Mouse (Mus musculus) brain, embryonic 14.5 days (tissue): Measurements from ENCODE around the gene Podxl2. TPM values are rescaled to one million over a fixed set of nuclear protein-coding genes. Genes with fewer than 3 reads are reported as not detected.
A peak's percentile ranks its signal among the peaks of the same experiment; 100 is the strongest.

Experiments used
- DNase-seq: peaks from one replicate; pipeline ENCODE4 v3.0.0-alpha.2; 2011; ENCODE audit warnings: low read depth
- CTCF ChIP-seq: fragments of 200-500 bp; IDR thresholded peaks from 2 replicates; pipeline ENCODE4 v1.5.1; 2012; ENCODE audit warnings: inconsistent platforms, mild to moderate bottlenecking, moderate library complexity, borderline replicate concordance; ENCODE audit not compliant: insufficient read depth, insufficient read length; ENCODE audit errors: extremely low read depth
- POLR2A ChIP-seq: fragments of 200-500 bp; IDR thresholded peaks from 2 replicates; pipeline ENCODE4 v1.6.1; 2012; ENCODE audit warnings: mild to moderate bottlenecking, inconsistent platforms, borderline replicate concordance; ENCODE audit not compliant: poor library complexity, insufficient read depth, insufficient read length, severe bottlenecking; ENCODE audit errors: extremely low read depth
- polyA plus RNA-seq: library from polyadenylated mRNA; depleted of rRNA; stranded (reverse); fragments of >200 nt; gene quantifications from 2 replicates; pipeline ENCODE4 v1.2.3, GENCODE M21; 2012; rRNA removed

The Podxl2 gene
- 1,097 and 1,604 TPM in 2 replicates for polyA plus RNA-seq

DNA sequence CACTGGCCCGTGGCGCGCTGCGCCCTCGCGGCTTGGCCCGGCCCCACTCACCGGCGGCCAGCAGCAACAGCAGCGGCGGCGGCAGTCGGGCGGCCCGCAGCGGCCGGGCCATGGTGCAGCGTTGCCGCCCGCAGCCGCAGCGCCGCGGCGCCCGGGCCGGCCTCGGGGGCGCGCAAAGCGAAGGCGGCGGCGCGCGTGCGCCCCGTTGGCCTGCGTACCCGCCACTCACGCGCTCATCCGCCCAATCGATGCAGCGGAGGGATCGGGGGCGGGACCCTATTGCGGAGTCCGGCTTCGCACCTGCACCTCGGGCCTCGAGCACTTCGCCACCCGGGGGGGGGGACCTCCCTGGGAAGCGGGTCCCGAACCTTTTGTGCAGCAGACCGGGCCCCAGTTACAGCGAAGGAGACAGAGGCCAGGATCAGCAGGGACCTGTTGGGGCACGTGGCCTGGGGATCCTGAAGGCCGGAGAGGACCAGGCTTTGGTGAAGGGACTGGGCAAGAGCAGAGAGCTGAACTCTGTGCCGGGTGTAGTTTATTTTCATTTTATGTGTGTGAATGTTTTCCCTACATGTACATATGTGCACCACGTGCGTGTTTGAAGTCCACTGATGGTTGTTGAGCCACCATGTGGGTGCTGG is at the start of gene Podxl2:
TSS of gene Podxl2 (minus strand) at position 177 of the 641 bp plus-strand sequence.
- DNase-seq = peak; percentile 93
- TF ChIP-seq POLR2A = peak; percentile 78
- no peak for TF ChIP-seq CTCF

GRCm38 (mm10) chr6:88918802-88919201 is 44.0 kb upstream of the Podxl2 start:
- DNase-seq = no peak
- no peak for TF ChIP-seq POLR2A
- TF ChIP-seq CTCF = no peak

- peak; percentile 59 for DNase-seq
- TF ChIP-seq POLR2A = no peak
- peak; percentile 68; the same call in 1 of the 2 replicates for TF ChIP-seq CTCF
Observed at GRCm38 (mm10) chr6:88916153-88916552, 41.3 kb upstream of the Podxl2 start.

DNA sequence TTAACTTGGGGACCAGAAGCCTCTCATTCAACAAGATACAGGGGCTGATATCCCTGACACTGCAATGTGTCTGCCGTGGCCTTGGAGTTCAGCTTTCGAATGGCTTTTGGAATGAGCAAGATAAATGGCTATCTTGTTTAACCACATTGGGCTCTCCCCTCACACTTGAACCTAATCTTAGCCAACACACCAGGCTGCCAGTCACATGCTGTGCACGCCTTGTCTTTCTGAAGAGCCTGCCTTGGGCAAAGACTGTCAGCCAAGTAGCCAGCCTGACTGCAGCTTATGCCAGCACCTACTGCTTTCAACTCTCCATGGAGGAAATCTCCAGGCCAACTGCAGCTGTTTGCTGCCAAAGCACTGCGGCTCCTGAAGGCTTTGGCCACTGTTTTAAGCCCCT is 40.7 kb upstream of the Podxl2 start:
- peak; percentile 52 for DNase-seq

GRCm38 (mm10) chr6:88914799-88915198 is 40.0 kb upstream of the Podxl2 start:
- no peak for DNase-seq
- no peak for TF ChIP-seq CTCF
- TF ChIP-seq POLR2A = no peak

More for the DNA sequence above, 40.7 kb upstream of the Podxl2 start:
- TF ChIP-seq CTCF = no peak
- no peak for TF ChIP-seq POLR2A

DNA sequence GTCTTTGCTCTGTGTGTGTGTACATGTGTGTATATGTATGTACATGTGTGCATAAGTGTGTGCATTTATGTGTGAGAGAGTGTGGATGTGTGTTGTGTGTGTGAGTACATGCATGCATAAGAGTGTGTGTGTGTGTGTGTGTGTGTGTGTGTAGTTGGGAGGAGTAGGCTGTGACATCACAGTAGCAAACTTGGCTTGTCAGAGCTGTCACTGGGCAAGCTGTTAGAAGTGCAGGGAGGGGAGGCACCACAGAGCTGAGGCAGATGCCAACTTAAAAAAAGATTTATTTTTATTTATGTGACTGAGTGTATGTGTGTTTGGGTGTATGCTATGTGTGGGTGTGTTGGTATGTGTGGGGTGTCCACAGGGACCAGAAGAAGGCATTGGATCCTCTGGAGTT is 38.6 kb upstream of the Podxl2 start:
- DNase-seq = no peak
- no peak for TF ChIP-seq CTCF
- no peak for TF ChIP-seq POLR2A

DNA sequence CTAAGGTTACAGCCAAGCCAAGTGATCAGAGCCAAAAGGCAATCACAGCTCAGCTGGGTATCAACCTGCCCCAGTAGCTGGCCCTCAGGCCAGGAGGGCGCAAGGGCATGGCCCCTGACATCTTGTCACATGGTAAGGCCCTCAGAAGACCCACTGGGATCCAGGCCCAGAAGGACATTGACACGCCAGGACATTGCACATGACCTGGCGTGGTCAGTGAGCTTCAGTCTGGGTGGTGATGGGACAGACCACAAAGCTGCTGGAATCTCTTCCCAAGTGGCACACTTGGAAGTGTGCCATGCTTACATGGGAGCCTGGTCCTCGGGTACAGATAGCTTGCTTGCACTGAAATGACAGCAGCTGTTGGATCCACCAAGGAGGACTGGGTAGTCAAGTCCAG is 38.2 kb upstream of the Podxl2 start:
- TF ChIP-seq CTCF (no peak), POLR2A (no peak)
- no peak for DNase-seq

DNA sequence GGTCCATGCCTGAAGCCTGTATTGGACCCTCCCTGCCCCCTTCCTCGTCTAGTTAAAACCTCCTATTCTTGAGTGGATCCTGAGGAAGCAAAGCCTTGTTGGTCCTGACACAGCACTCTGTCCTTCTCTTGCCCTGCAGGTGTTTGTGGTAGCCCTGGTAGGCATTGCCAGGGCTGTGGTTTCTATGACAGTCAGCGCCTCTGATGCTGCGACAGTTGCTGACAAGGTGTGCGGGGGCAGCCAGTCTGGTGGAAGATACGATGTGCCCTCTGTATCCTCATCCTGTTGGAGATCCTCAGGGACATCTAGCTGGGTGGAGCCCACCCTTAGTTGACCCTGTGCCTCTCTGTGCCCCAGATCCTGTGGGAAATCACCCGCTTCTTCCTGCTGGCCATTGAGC is 34.3 kb upstream of the Podxl2 start:
- TF ChIP-seq POLR2A = no peak
- no peak for TF ChIP-seq CTCF
- no peak for DNase-seq

GRCm38 (mm10) chr6:88906369-88907108 is 31.7 kb upstream of the Podxl2 start:
- DNase-seq = peak; percentile 77
- TF ChIP-seq POLR2A = no peak
- peak; percentile 93 for TF ChIP-seq CTCF

GRCm38 (mm10) chr6:88905042-88905441 is 30.2 kb upstream of the Podxl2 start:
- no peak for DNase-seq

GRCm38 (mm10) chr6:88904456-88904974 is 29.7 kb upstream of the Podxl2 start:
- no peak for DNase-seq
- TF ChIP-seq POLR2A = no peak

More at GRCm38 (mm10) chr6:88905042-88905441, 30.2 kb upstream of the Podxl2 start:
- TF ChIP-seq POLR2A (no peak), CTCF (no peak)

GRCm38 (mm10) chr6:88903708-88904107 is 28.9 kb upstream of the Podxl2 start:
- DNase-seq = no peak
- TF ChIP-seq POLR2A (no peak), CTCF (no peak)
